Mouse (Mus musculus): Measurements from ENCODE around the gene Lman2. TPM values are rescaled to one million over a fixed set of nuclear protein-coding genes. Genes with fewer than 3 reads are reported as not detected.
A peak's percentile ranks its signal among the peaks of the same experiment; 100 is the strongest.

Lman2 gene
- polyA plus RNA-seq, 1 experiment from 2014 or later = 63.6 TPM

GRCm38 (mm10) chr13:55325596-55325995, 37.0 kb downstream of the Lman2 start:
- Histone ChIP-seq H3K27ac (ENCODE audit: low read length) (no peak overlapping the region), H3K4me1 (ENCODE audit: insufficient read depth, low read depth, low read length) (peaks cover 16% of the 10 kb centered on the region), H3K9ac (replicated peaks; ENCODE audit: low read depth) (no peak overlapping the region), H3K9me3 (ENCODE audit: low read length) (no peaks in the 10 kb centered on the region), H3K4me2 (replicated peaks; ENCODE audit: low read depth, low read length) (no peak overlapping the region), H3K4me3 (ENCODE audit: low read depth, low read length) (no peak overlapping the region), H3K36me3 (ENCODE audit: insufficient read depth, low read length) (0 out of 2 replicates have a peak, but pooled peaks cover 15% of the 10 kb centered on the region), H3K27me3 (replicated peaks; ENCODE audit: insufficient read depth, low read length) (no peaks in the 10 kb centered on the region)
- TF ChIP-seq CTCF (IDR thresholded peaks at IDR 0.05) = no peak
- TF ChIP-seq EP300 (IDR thresholded peaks at IDR 0.05) = no peak
- WGBS = 75% methylated on average over 9 of the region's 11 CpGs
- DNase-seq (ENCODE audit: low spot score) (no peak), ATAC-seq (no peak)

DNA sequence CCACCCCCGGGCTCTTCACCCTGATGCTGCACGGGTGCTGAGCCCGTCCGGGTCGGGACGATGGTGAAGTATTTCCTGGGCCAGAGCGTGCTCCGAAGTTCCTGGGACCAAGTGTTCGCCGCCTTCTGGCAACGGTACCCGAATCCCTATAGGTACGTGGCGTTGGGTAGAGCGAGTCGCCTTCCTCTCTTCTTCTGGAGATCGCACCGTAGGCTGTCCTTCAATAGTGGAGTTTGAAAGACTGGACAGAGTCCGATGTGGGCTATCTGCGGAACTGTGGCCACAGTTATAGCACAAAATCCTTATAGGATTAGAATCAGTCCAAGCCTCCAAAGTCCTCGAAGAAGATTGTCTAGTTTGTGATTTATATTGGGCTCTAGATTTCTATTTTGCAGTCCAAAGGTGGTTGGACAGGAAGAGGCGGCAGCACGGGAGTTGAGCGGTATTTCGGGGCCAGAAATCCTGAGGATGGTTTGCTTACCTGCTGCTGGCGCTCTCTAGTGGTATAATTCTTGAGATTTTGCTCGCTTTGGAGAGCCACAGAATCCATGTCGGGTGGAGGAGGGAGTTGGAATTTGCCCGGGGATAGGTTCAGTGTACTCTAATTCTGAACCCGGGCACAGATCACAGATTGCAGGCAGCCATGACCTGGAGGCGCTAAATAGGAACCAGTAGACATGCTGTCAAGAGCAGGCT, 40.3 kb downstream of the Lman2 start:
- H3K27me3 ChIP-seq (replicated peaks; ENCODE audit: insufficient read depth, low read length) = no peaks in the 10 kb centered on the region
- peak overlapping the region; percentile 77 for H3K27ac ChIP-seq (ENCODE audit: low read length)
- H3K9me3 ChIP-seq (ENCODE audit: low read length) = no peaks in the 10 kb centered on the region
- DNase-seq (ENCODE audit: low spot score) = peak; percentile 73
- peak overlapping the region; percentile 90 for H3K9ac ChIP-seq (replicated peaks; ENCODE audit: low read depth)
- 2% methylated on average over 31 of the region's 31 CpGs for WGBS
- peak; percentile 46 for ATAC-seq
- peak overlapping the region; percentile 86 for H3K4me2 ChIP-seq (replicated peaks; ENCODE audit: low read depth, low read length)
- H3K36me3 ChIP-seq (ENCODE audit: insufficient read depth, low read length) = 0 out of 2 replicates have a peak, but pooled peaks cover 15% of the 10 kb centered on the region
- TF ChIP-seq CTCF (IDR thresholded peaks at IDR 0.05) (peak; percentile 60), EP300 (IDR thresholded peaks at IDR 0.05) (no peak)
- H3K4me1 ChIP-seq (ENCODE audit: insufficient read depth, low read depth, low read length) = peaks cover 10% of the 10 kb centered on the region; the same call in 1 of the 2 replicates
- peak overlapping the region; percentile 85 for H3K4me3 ChIP-seq (ENCODE audit: low read depth, low read length)

- Histone ChIP-seq H3K4me3 (ENCODE audit: low read depth, low read length) (peak within 1 kb of the TSS; percentile 85), H3K9ac (replicated peaks; ENCODE audit: low read depth) (peak within 1 kb of the TSS; percentile 90), H3K4me1 (ENCODE audit: insufficient read depth, low read depth, low read length) (peaks cover 10% of the 10 kb centered on the region; the same call in 1 of the 2 replicates), H3K36me3 (ENCODE audit: insufficient read depth, low read length) (0 out of 2 replicates have a peak, but pooled peaks cover 15% of the 10 kb centered on the region), H3K9me3 (ENCODE audit: low read length) (no peaks in the 10 kb centered on the region), H3K4me2 (replicated peaks; ENCODE audit: low read depth, low read length) (peak within 1 kb of the TSS; percentile 86), H3K27me3 (replicated peaks; ENCODE audit: insufficient read depth, low read length) (no peaks in the 10 kb centered on the region), H3K27ac (ENCODE audit: low read length) (peak within 1 kb of the TSS; percentile 77)
- peak; percentile 96 for ATAC-seq
- peak; percentile 94 for DNase-seq (ENCODE audit: low spot score)
- TF ChIP-seq CTCF (IDR thresholded peaks at IDR 0.05) = no peak
- no peak for TF ChIP-seq EP300 (IDR thresholded peaks at IDR 0.05)
- under 1% methylated on average over 71 of the region's 73 CpGs for WGBS
Observed at GRCm38 (mm10) chr13:55321434-55322129, 41.0 kb downstream of the Lman2 start, which contains the start of gene Rab24. Gene Rab24 (minus strand): TSS chr13:55321946.

GRCm38 (mm10) chr13:55319931-55320533, 42.6 kb downstream of the Lman2 start, which contains the start of gene Prelid1:
Gene Prelid1 (plus strand): TSS chr13:55320500.
- Histone ChIP-seq H3K4me2 (replicated peaks; ENCODE audit: low read depth, low read length) (peak within 1 kb of the TSS; percentile 86), H3K4me1 (ENCODE audit: insufficient read depth, low read depth, low read length) (peaks cover 10% of the 10 kb centered on the region; the same call in 1 of the 2 replicates), H3K27me3 (replicated peaks; ENCODE audit: insufficient read depth, low read length) (no peaks in the 10 kb centered on the region), H3K4me3 (ENCODE audit: low read depth, low read length) (peak within 1 kb of the TSS; percentile 85), H3K36me3 (ENCODE audit: insufficient read depth, low read length) (peaks cover 9% of the 10 kb centered on the region), H3K9me3 (ENCODE audit: low read length) (no peaks in the 10 kb centered on the region), H3K27ac (ENCODE audit: low read length) (0 out of 2 replicates have a peak within 1 kb of the TSS, but pooled peaks have one; percentile 17), H3K9ac (replicated peaks; ENCODE audit: low read depth) (peak within 1 kb of the TSS; percentile 90)
- TF ChIP-seq EP300 (IDR thresholded peaks at IDR 0.05) (peak; percentile 25; the same call in 1 of the 2 replicates), CTCF (IDR thresholded peaks at IDR 0.05) (no peak)
- peak; percentile 37 for DNase-seq (ENCODE audit: low spot score)
- peak; percentile 25 for ATAC-seq
- 70% methylated on average over 4 of the region's 4 CpGs for WGBS

DNA sequence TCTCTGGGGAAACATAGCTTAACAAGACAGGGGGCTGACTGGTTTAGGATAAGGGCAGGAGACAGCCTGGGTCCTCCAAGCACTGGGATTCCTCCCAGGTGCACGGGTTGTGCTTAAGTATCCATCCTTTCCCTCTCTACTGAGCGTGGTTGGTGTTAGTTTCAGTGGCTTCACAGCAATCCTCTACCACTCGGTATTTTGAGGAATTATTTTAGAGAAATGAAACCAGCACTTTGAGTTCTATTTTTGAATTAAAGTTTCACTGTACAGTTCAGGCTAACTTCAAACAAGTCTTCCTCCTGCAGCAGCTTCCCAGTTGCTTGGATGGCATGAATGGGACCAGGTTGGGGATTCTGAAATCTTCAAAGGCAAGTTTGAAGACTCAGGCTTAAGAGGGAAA, 44.2 kb downstream of the Lman2 start:
- Histone ChIP-seq H3K9me3 (ENCODE audit: low read length) (no peaks in the 10 kb centered on the region), H3K36me3 (ENCODE audit: insufficient read depth, low read length) (peaks cover 19% of the 10 kb centered on the region), H3K4me3 (ENCODE audit: low read depth, low read length) (no peak overlapping the region), H3K27ac (ENCODE audit: low read length) (no peak overlapping the region), H3K9ac (replicated peaks; ENCODE audit: low read depth) (no peak overlapping the region), H3K27me3 (replicated peaks; ENCODE audit: insufficient read depth, low read length) (no peaks in the 10 kb centered on the region), H3K4me1 (ENCODE audit: insufficient read depth, low read depth, low read length) (peaks cover 10% of the 10 kb centered on the region; the same call in 1 of the 2 replicates), H3K4me2 (replicated peaks; ENCODE audit: low read depth, low read length) (no peak overlapping the region)
- DNase-seq (ENCODE audit: low spot score) = no peak
- WGBS = 71% methylated on average over 3 of the region's 3 CpGs
- ATAC-seq = no peak
- TF ChIP-seq EP300 (IDR thresholded peaks at IDR 0.05) = no peak
- TF ChIP-seq CTCF (IDR thresholded peaks at IDR 0.05) = no peak
